Mouse (Mus musculus) E14TG2a.4 (cell line): ENCODE results near the gene Tspan8.

Source experiments
- CTCF ChIP-seq: conservative IDR thresholded peaks from 2 replicates; pipeline ENCODE4 v1.5.1; 2014; ENCODE audit warnings: low read length
- NANOG ChIP-seq: IDR thresholded peaks from 2 replicates; pipeline ENCODE4 v1.6.1; 2014; ENCODE audit warnings: borderline replicate concordance, low read length, mixed read lengths
- POU5F1 ChIP-seq: IDR thresholded peaks from 2 replicates; pipeline ENCODE4 v1.6.1; 2014; ENCODE audit warnings: low read length, borderline replicate concordance

DNA sequence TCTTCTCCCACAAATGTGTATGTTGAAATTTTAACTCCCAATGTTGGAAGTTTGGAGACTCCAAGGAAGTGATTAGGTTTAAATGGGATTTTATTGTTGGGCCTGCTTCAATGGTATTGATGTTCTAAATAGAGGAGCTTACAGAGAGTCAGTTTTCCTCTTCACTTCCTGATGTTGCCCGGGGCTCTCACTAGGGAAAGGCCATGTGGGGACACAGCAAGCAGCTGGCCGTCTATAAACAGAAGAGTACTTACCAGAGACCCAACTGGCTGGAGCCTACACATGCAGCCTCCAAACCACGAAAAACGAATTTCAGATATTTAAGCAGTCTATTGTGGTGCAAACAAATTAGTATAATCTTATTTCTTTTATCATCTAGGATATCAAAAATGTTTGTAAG, 75.3 kb downstream of the Tspan8 start:
- TF ChIP-seq CTCF, result no peak
- TF ChIP-seq NANOG, result no peak
- TF ChIP-seq POU5F1, result no peak
